Comparison of ENCODE assay signal across 11 mouse cellular contexts in genomic region chr3:79144085-79144484, GRCm38 (mm10).
DNase-seq lines count a peak whose midpoint lies in the region; ATAC-seq and TF ChIP-seq lines count a peak whose summit lies in the region.
"Had no signal": no experiment of that assay in that cellular context is flagged by ENCODE, and none has a peak within 500 bp of the region (broad histone marks: within the 10 kb centered on the region; RNA-seq: fewer than 3 reads in every experiment).

No protein-coding gene starts in this region.

- H3K27me3 ChIP-seq in embryonic facial prominence, embryonic 14.5 days (replicated peaks; ENCODE audit: control insufficient read depth, insufficient read depth, low read length), result no peaks in the 10 kb centered on the region
- H3K27me3 ChIP-seq in embryonic facial prominence, embryonic 10.5 days (replicated peaks; ENCODE audit: low read depth, poor library complexity, severe bottlenecking), result no peaks in the 10 kb centered on the region
- H3K27me3 ChIP-seq in kidney, postnatal 0 days (ENCODE audit: insufficient read depth, low read length), result no peaks in the 10 kb centered on the region
- H3K27me3 ChIP-seq in kidney, embryonic 15.5 days, result no peaks in the 10 kb centered on the region
- no peaks in the 10 kb centered on the region for H3K27me3 ChIP-seq in forebrain, embryonic 13.5 days
- no peaks in the 10 kb centered on the region for H3K27me3 ChIP-seq in midbrain, postnatal 0 days (ENCODE audit: insufficient read depth, low read length)
- H3K27me3 ChIP-seq: limb, embryonic 13.5 days; lung, embryonic 15.5 days had no signal

- H3K9ac ChIP-seq in embryonic facial prominence, embryonic 14.5 days (ENCODE audit: low read depth, low read length), result no peak overlapping the region
- H3K9ac ChIP-seq in kidney, postnatal 0 days (ENCODE audit: low read depth, low read length), result no peak overlapping the region
- no peak overlapping the region for H3K9ac ChIP-seq in kidney, embryonic 15.5 days
- H3K9ac ChIP-seq in forebrain, embryonic 13.5 days, result no peak overlapping the region
- H3K9ac ChIP-seq in midbrain, postnatal 0 days (replicated peaks; ENCODE audit: low read length, poor library complexity, severe bottlenecking), result peak overlapping the region; percentile 91
- H3K9ac ChIP-seq: lung, embryonic 15.5 days had no signal

- TF ChIP-seq CTCF in kidney, postnatal 0 days (IDR thresholded peaks at IDR 0.05; ENCODE audit: low read depth), result no peak
- TF ChIP-seq CTCF in midbrain, postnatal 0 days (IDR thresholded peaks at IDR 0.05), result no peak

- H3K9me3 ChIP-seq in embryonic facial prominence, embryonic 14.5 days (ENCODE audit: control insufficient read depth, low read length), result no peaks in the 10 kb centered on the region
- H3K9me3 ChIP-seq in embryonic facial prominence, embryonic 10.5 days, result no peaks in the 10 kb centered on the region
- H3K9me3 ChIP-seq in kidney, postnatal 0 days (replicated peaks; ENCODE audit: low read length), result no peaks in the 10 kb centered on the region
- H3K9me3 ChIP-seq in kidney, embryonic 15.5 days (replicated peaks), result no peaks in the 10 kb centered on the region
- H3K9me3 ChIP-seq in forebrain, embryonic 13.5 days (replicated peaks), result no peaks in the 10 kb centered on the region
- no peaks in the 10 kb centered on the region for H3K9me3 ChIP-seq in midbrain, postnatal 0 days (ENCODE audit: low read length)
- H3K9me3 ChIP-seq: limb, embryonic 13.5 days; lung, embryonic 15.5 days had no signal

- H3K27ac ChIP-seq in embryonic facial prominence, embryonic 14.5 days (replicated peaks; ENCODE audit: low read depth, low read length), result no peak overlapping the region
- H3K27ac ChIP-seq in embryonic facial prominence, embryonic 10.5 days (replicated peaks), result no peak overlapping the region
- no peak overlapping the region for H3K27ac ChIP-seq in kidney, postnatal 0 days
- H3K27ac ChIP-seq in kidney, embryonic 15.5 days, result no peak overlapping the region
- no peak overlapping the region for H3K27ac ChIP-seq in forebrain, embryonic 13.5 days
- H3K27ac ChIP-seq in midbrain, postnatal 0 days (ENCODE audit: low read depth, low read length), result peak overlapping the region; percentile 98; the same call in 1 of the 2 replicates

- peak; percentile 64; the same call in 1 of the 2 replicates for ATAC-seq in embryonic facial prominence, embryonic 14.5 days (ENCODE audit: low read depth)
- no peak for ATAC-seq in kidney, postnatal 0 days (replicated peaks; ENCODE audit: low FRiP score, low read depth)
- no peak for ATAC-seq in kidney, embryonic 15.5 days (replicated peaks; ENCODE audit: low FRiP score)
- no peak for ATAC-seq in forebrain, embryonic 13.5 days
- no peak for ATAC-seq in midbrain, postnatal 0 days (ENCODE audit: low FRiP score)
- ATAC-seq: inflammation-experienced regulatory T-cells, adult 6 months had no signal

- H3K4me3 ChIP-seq in embryonic facial prominence, embryonic 14.5 days (ENCODE audit: low read depth, low read length), result peak overlapping the region; percentile 18; the same call in 1 of the 2 replicates
- H3K4me3 ChIP-seq in embryonic facial prominence, embryonic 10.5 days, result no peak overlapping the region
- no peak overlapping the region for H3K4me3 ChIP-seq in kidney, postnatal 0 days (replicated peaks; ENCODE audit: low read depth, low read length)
- H3K4me3 ChIP-seq in kidney, embryonic 15.5 days (replicated peaks), result no peak overlapping the region
- peak overlapping the region; percentile 40 for H3K4me3 ChIP-seq in forebrain, embryonic 13.5 days
- H3K4me3 ChIP-seq in midbrain, postnatal 0 days (ENCODE audit: low read depth, low read length), result peak overlapping the region; percentile 56
- H3K4me3 ChIP-seq: lung, embryonic 15.5 days had no signal

- DNase-seq in embryonic facial prominence, embryonic 14.5 days (ENCODE audit: low spot score), result peak; percentile 49
- no peak for DNase-seq in embryonic facial prominence, embryonic 10.5 days (ENCODE audit: low spot score)
- no peak for DNase-seq in kidney, postnatal 0 days (ENCODE audit: low spot score)
- DNase-seq in midbrain, postnatal 0 days (ENCODE audit: low spot score), result peak; percentile 54
- no peak for DNase-seq in frontal cortex, postnatal 10 days (ENCODE audit: low spot score in 2 of 2)
- no peak for DNase-seq in left cerebral cortex, adult 18-20 months (ENCODE audit: low spot score in 2 of 2)

- WGBS in embryonic facial prominence, embryonic 14.5 days, result 71% methylated on average over 6 of the region's 6 CpGs
- 78% methylated on average over 6 of the region's 6 CpGs for WGBS in embryonic facial prominence, embryonic 10.5 days
- WGBS in kidney, postnatal 0 days, result 55% methylated on average over 6 of the region's 6 CpGs
- WGBS in kidney, embryonic 15.5 days, result 61% methylated on average over 6 of the region's 6 CpGs
- WGBS in forebrain, embryonic 13.5 days, result 35% methylated on average over 6 of the region's 6 CpGs
- WGBS in midbrain, postnatal 0 days, result 34% methylated on average over 6 of the region's 6 CpGs

- no peaks in the 10 kb centered on the region for H3K36me3 ChIP-seq in embryonic facial prominence, embryonic 14.5 days (ENCODE audit: control insufficient read depth, insufficient read depth, low read length)
- no peaks in the 10 kb centered on the region for H3K36me3 ChIP-seq in embryonic facial prominence, embryonic 10.5 days (replicated peaks)
- no peaks in the 10 kb centered on the region for H3K36me3 ChIP-seq in kidney, postnatal 0 days (ENCODE audit: insufficient read depth, low read length)
- no peaks in the 10 kb centered on the region for H3K36me3 ChIP-seq in kidney, embryonic 15.5 days
- no peaks in the 10 kb centered on the region for H3K36me3 ChIP-seq in forebrain, embryonic 13.5 days (ENCODE audit: poor library complexity, severe bottlenecking)
- no peaks in the 10 kb centered on the region for H3K36me3 ChIP-seq in midbrain, postnatal 0 days (ENCODE audit: insufficient read depth, low read length)
- H3K36me3 ChIP-seq: limb, embryonic 13.5 days; lung, embryonic 15.5 days had no signal

- peaks cover 15% of the 10 kb centered on the region for H3K4me1 ChIP-seq in embryonic facial prominence, embryonic 14.5 days (ENCODE audit: control insufficient read depth, insufficient read depth, low read length)
- H3K4me1 ChIP-seq in embryonic facial prominence, embryonic 10.5 days, result peaks cover 27% of the 10 kb centered on the region
- peaks cover 21% of the 10 kb centered on the region for H3K4me1 ChIP-seq in kidney, postnatal 0 days (replicated peaks; ENCODE audit: insufficient read depth, low read length)
- peaks cover 50% of the 10 kb centered on the region for H3K4me1 ChIP-seq in kidney, embryonic 15.5 days
- peaks cover 54% of the 10 kb centered on the region for H3K4me1 ChIP-seq in forebrain, embryonic 13.5 days
- H3K4me1 ChIP-seq in midbrain, postnatal 0 days (ENCODE audit: insufficient read depth, low read length), result peaks cover 18% of the 10 kb centered on the region; the same call in 1 of the 2 replicates

- peak overlapping the region; percentile 50; the same call in 1 of the 2 replicates for H3K4me2 ChIP-seq in embryonic facial prominence, embryonic 14.5 days (ENCODE audit: low read depth, low read length)
- peak overlapping the region; percentile 50; the same call in 1 of the 2 replicates for H3K4me2 ChIP-seq in kidney, postnatal 0 days (ENCODE audit: low read length)
- H3K4me2 ChIP-seq in kidney, embryonic 15.5 days, result no peak overlapping the region; the same call in 1 of the 2 replicates
- H3K4me2 ChIP-seq in forebrain, embryonic 13.5 days, result peak overlapping the region; percentile 63
- peak overlapping the region; percentile 58 for H3K4me2 ChIP-seq in midbrain, postnatal 0 days (ENCODE audit: low read depth, low read length, poor library complexity, severe bottlenecking)

Comparison
In these comparisons a context has a peak if more than half of its experiments do, and no peak if none do; other contexts are left out.
1. DNase-seq: peak in embryonic facial prominence, embryonic 14.5 days (single experiment) and midbrain, postnatal 0 days (single experiment); none in embryonic facial prominence, embryonic 10.5 days (single experiment), kidney, postnatal 0 days (single experiment), frontal cortex, postnatal 10 days (0 of 2) and left cerebral cortex, adult 18-20 months (0 of 2).
2. H3K4me3 ChIP-seq: peak in embryonic facial prominence, embryonic 14.5 days (single experiment), forebrain, embryonic 13.5 days (single experiment) and midbrain, postnatal 0 days (single experiment); none in embryonic facial prominence, embryonic 10.5 days (single experiment), kidney, postnatal 0 days (single experiment) and kidney, embryonic 15.5 days (single experiment).